Mouse (Mus musculus): Measurements from ENCODE around the gene Fgfr2. TPM values are rescaled to one million over a fixed set of nuclear protein-coding genes. Genes with fewer than 3 reads are reported as not detected.
A peak's percentile ranks its signal among the peaks of the same experiment; 100 is the strongest.
"Not testable (repeated sequence)": the region's sequence is repeated elsewhere in the genome, so short reads cannot be mapped to it uniquely, and the experiment has no call there.

Gene Fgfr2
- polyA plus RNA-seq, 1 experiment from 2014 or later, result 20.3 TPM

DNA sequence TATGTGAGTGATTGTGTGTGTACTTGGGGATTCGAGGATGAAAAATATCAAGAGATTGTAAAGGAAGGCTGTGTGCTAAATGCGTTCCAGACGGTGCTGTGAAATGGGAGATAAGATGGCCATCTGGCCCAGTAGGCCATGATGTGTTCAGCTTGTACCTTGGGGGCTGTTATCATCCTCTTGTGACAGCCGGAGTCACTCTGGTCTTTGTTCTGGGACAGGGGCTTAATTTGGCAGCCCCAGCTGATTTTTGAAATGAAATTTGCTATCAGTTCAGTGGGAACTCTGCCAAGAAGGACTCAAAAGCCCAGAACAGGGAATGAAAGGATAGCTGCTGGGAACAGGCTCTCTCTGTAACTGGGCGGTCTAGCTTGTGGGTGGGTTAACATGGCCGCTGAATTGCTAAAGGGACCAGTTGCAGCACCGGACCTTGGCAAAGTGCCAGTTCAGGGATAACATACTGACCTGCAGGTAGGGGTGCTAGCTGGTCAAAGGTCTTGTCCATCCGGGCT, 2453.7 kb downstream of the Fgfr2 start:
- H3K9me3 ChIP-seq (replicated peaks; ENCODE audit: control insufficient read depth, low read length), result 0 out of 2 replicates have a peak, but pooled peaks cover 9% of the 10 kb centered on the region
- H3K27ac ChIP-seq (ENCODE audit: low read length), result peak overlapping the region; percentile 99
- ATAC-seq (replicated peaks; ENCODE audit: extremely low read depth, insufficient read depth, low FRiP score), result peak; percentile 70
- no peaks in the 10 kb centered on the region for H3K27me3 ChIP-seq (ENCODE audit: control insufficient read depth, insufficient read depth, low read length)
- peak overlapping the region; percentile 59 for H3K9ac ChIP-seq (ENCODE audit: low read length)
- H3K36me3 ChIP-seq (ENCODE audit: control insufficient read depth, insufficient read depth), result peaks cover 14% of the 10 kb centered on the region
- WGBS, result 14% methylated on average over 8 of the region's 8 CpGs
- H3K4me2 ChIP-seq (ENCODE audit: low read depth, low read length), result peak overlapping the region; percentile 52
- peaks cover 63% of the 10 kb centered on the region for H3K4me1 ChIP-seq (ENCODE audit: control insufficient read depth, insufficient read depth, low read length)
- H3K4me3 ChIP-seq (ENCODE audit: low read length), result no peak overlapping the region; the same call in 1 of the 2 replicates

DNA sequence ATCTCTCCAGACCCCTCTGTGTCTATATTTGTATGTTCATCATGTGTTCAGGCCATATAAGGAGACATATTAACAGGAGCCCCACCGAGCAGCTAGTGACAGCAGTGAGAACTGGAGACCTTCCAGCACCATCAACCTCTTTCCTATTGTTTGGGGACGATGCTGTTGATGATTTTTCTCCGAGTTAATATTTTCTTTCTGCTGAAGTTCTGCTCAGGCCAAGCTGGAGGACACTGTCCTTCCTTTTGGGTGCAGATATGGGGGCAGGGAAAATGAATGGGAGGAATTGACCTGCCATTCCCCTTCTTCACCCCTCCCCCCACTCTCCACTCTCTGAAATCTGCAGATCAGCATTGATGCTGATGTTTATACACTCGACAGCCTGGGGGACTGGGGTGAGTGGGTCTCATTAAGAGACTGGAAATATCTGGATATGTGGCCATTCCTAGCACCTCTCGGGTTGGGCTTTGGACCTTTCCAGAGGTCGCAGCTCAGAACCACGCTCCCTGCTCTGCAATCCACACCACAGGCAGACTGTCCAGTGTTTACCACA, 2454.3 kb downstream of the Fgfr2 start:
- H3K4me2 ChIP-seq (ENCODE audit: low read depth, low read length), result peak overlapping the region; percentile 52
- H3K4me1 ChIP-seq (ENCODE audit: control insufficient read depth, insufficient read depth, low read length), result peaks cover 58% of the 10 kb centered on the region
- H3K9ac ChIP-seq (ENCODE audit: low read length), result peak overlapping the region; percentile 59
- H3K4me3 ChIP-seq (ENCODE audit: low read length), result no peak overlapping the region; the same call in 1 of the 2 replicates
- H3K9me3 ChIP-seq (replicated peaks; ENCODE audit: control insufficient read depth, low read length), result 0 out of 2 replicates have a peak, but pooled peaks cover 10% of the 10 kb centered on the region
- peak overlapping the region; percentile 99 for H3K27ac ChIP-seq (ENCODE audit: low read length)
- ATAC-seq (replicated peaks; ENCODE audit: extremely low read depth, insufficient read depth, low FRiP score), result peak; percentile 67
- no peaks in the 10 kb centered on the region for H3K27me3 ChIP-seq (ENCODE audit: control insufficient read depth, insufficient read depth, low read length)
- H3K36me3 ChIP-seq (ENCODE audit: control insufficient read depth, insufficient read depth), result peaks cover 16% of the 10 kb centered on the region
- 17% methylated on average over 7 of the region's 7 CpGs for WGBS

- H3K27ac ChIP-seq (ENCODE audit: low read length), result peak overlapping the region; percentile 99
- H3K4me1 ChIP-seq (ENCODE audit: control insufficient read depth, insufficient read depth, low read length), result peaks cover 51% of the 10 kb centered on the region
- not testable (repeated sequence) for H3K4me3 ChIP-seq (ENCODE audit: low read length); H3K27me3 ChIP-seq (ENCODE audit: control insufficient read depth, insufficient read depth, low read length); H3K4me2 ChIP-seq (ENCODE audit: low read depth, low read length); ATAC-seq (replicated peaks; ENCODE audit: extremely low read depth, insufficient read depth, low FRiP score)
- 0 out of 2 replicates have a peak, but pooled peaks cover 13% of the 10 kb centered on the region for H3K9me3 ChIP-seq (replicated peaks; ENCODE audit: control insufficient read depth, low read length)
- peaks cover 24% of the 10 kb centered on the region for H3K36me3 ChIP-seq (ENCODE audit: control insufficient read depth, insufficient read depth)
- 67% methylated on average over 1 of the region's 1 CpGs for WGBS
- 0 out of 2 replicates have a peak overlapping the region, but pooled peaks have one; percentile 17 for H3K9ac ChIP-seq (ENCODE audit: low read length)
Measured at GRCm38 (mm10) chr7:130668013-130668412, 2455.1 kb downstream of the Fgfr2 start.

GRCm38 (mm10) chr7:130665358-130665757, 2457.8 kb downstream of the Fgfr2 start:
- Histone ChIP-seq H3K27me3 (ENCODE audit: control insufficient read depth, insufficient read depth, low read length) (no peaks in the 10 kb centered on the region), H3K9me3 (replicated peaks; ENCODE audit: control insufficient read depth, low read length) (0 out of 2 replicates have a peak, but pooled peaks cover 13% of the 10 kb centered on the region), H3K4me2 (ENCODE audit: low read depth, low read length) (no peak overlapping the region), H3K36me3 (ENCODE audit: control insufficient read depth, insufficient read depth) (peaks cover 25% of the 10 kb centered on the region), H3K27ac (ENCODE audit: low read length) (no peak overlapping the region), H3K4me1 (ENCODE audit: control insufficient read depth, insufficient read depth, low read length) (peaks cover 39% of the 10 kb centered on the region), H3K4me3 (ENCODE audit: low read length) (no peak overlapping the region), H3K9ac (ENCODE audit: low read length) (no peak overlapping the region)
- ATAC-seq (replicated peaks; ENCODE audit: extremely low read depth, insufficient read depth, low FRiP score), result no peak
- 83% methylated on average over 9 of the region's 9 CpGs for WGBS

DNA sequence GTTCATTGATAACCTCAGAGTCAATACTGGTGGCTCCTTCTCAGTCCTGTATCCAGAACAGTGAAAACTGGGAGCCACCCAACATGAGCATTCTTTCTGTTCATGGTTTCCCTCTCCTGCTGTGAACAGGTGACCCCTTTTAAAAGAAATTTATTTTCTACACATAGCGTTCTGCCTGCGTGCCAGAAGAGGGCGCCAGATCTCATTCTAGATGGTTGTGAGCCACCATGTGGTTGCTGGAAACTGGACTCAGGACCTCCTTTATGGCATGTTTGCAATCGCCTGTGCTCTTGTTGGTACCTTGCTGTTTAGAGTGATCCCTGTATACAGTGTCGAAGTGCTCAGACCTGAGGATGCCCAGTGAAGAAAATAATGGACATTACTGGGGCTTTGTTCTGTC, 2458.5 kb downstream of the Fgfr2 start:
- Histone ChIP-seq H3K36me3 (ENCODE audit: control insufficient read depth, insufficient read depth) (peaks cover 28% of the 10 kb centered on the region), H3K4me1 (ENCODE audit: control insufficient read depth, insufficient read depth, low read length) (peaks cover 37% of the 10 kb centered on the region), H3K4me2 (ENCODE audit: low read depth, low read length) (no peak overlapping the region), H3K4me3 (ENCODE audit: low read length) (no peak overlapping the region), H3K27me3 (ENCODE audit: control insufficient read depth, insufficient read depth, low read length) (no peaks in the 10 kb centered on the region), H3K27ac (ENCODE audit: low read length) (no peak overlapping the region), H3K9ac (ENCODE audit: low read length) (no peak overlapping the region), H3K9me3 (replicated peaks; ENCODE audit: control insufficient read depth, low read length) (0 out of 2 replicates have a peak, but pooled peaks cover 13% of the 10 kb centered on the region)
- no peak for ATAC-seq (replicated peaks; ENCODE audit: extremely low read depth, insufficient read depth, low FRiP score)
- 92% methylated on average over 5 of the region's 5 CpGs for WGBS

DNA sequence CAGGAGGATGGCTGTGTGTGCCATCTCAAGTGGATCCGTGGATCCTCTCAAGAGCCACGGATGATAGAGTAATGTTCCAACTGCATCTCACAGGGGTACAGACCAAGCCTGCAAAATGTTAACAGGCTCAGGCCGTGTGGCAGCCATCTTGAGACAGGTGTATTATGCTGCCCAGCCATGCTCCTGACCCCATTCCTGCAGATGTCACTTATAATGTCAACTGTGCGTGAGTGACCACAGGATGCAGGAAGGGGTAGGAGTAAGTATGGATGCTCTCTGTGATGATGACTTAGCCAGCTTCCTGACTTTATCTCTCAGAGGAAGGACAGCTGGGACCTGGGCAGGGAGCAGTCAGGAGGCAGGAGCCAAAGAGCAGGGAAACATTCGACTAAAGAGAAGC, 2459.1 kb downstream of the Fgfr2 start:
- Histone ChIP-seq H3K27me3 (ENCODE audit: control insufficient read depth, insufficient read depth, low read length) (no peaks in the 10 kb centered on the region), H3K9me3 (replicated peaks; ENCODE audit: control insufficient read depth, low read length) (0 out of 2 replicates have a peak, but pooled peaks cover 13% of the 10 kb centered on the region), H3K27ac (ENCODE audit: low read length) (no peak overlapping the region), H3K4me2 (ENCODE audit: low read depth, low read length) (no peak overlapping the region), H3K4me3 (ENCODE audit: low read length) (no peak overlapping the region), H3K9ac (ENCODE audit: low read length) (no peak overlapping the region), H3K4me1 (ENCODE audit: control insufficient read depth, insufficient read depth, low read length) (peaks cover 31% of the 10 kb centered on the region), H3K36me3 (ENCODE audit: control insufficient read depth, insufficient read depth) (peaks cover 30% of the 10 kb centered on the region)
- ATAC-seq (replicated peaks; ENCODE audit: extremely low read depth, insufficient read depth, low FRiP score), result no peak
- WGBS, result 89% methylated on average over 5 of the region's 5 CpGs

DNA sequence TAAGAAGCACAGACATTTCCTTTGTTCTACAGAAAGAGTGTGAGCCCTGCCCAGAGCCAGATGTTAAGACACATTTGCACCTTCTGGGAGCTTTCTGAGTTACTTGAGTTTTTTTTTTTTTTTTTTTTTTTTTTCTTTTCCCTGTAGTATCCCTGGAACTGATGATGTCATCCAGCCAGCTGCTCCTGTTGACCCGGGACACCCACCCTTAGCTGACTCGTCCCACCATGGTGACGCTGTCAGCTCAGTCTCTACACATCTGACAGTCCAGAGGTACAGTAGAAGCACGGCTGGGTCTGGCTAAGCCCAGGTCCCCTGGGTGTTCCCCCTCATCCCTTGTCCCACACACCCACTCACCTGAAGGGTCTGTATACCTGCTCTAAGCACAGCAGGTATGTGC, 2460.3 kb downstream of the Fgfr2 start:
- Histone ChIP-seq H3K27me3 (ENCODE audit: control insufficient read depth, insufficient read depth, low read length) (no peaks in the 10 kb centered on the region), H3K9ac (ENCODE audit: low read length) (no peak overlapping the region), H3K36me3 (ENCODE audit: control insufficient read depth, insufficient read depth) (peaks cover 30% of the 10 kb centered on the region), H3K4me2 (ENCODE audit: low read depth, low read length) (no peak overlapping the region), H3K9me3 (replicated peaks; ENCODE audit: control insufficient read depth, low read length) (0 out of 2 replicates have a peak, but pooled peaks cover 13% of the 10 kb centered on the region), H3K27ac (ENCODE audit: low read length) (peak overlapping the region; percentile 14; the same call in 1 of the 2 replicates), H3K4me1 (ENCODE audit: control insufficient read depth, insufficient read depth, low read length) (peaks cover 23% of the 10 kb centered on the region), H3K4me3 (ENCODE audit: low read length) (no peak overlapping the region)
- ATAC-seq (replicated peaks; ENCODE audit: extremely low read depth, insufficient read depth, low FRiP score), result no peak
- 66% methylated on average over 4 of the region's 4 CpGs for WGBS

- Histone ChIP-seq H3K9me3 (replicated peaks; ENCODE audit: control insufficient read depth, low read length) (0 out of 2 replicates have a peak, but pooled peaks cover 13% of the 10 kb centered on the region), H3K4me3 (ENCODE audit: low read length) (no peak overlapping the region), H3K27me3 (ENCODE audit: control insufficient read depth, insufficient read depth, low read length) (no peaks in the 10 kb centered on the region), H3K27ac (ENCODE audit: low read length) (peak overlapping the region; percentile 55), H3K36me3 (ENCODE audit: control insufficient read depth, insufficient read depth) (peaks cover 30% of the 10 kb centered on the region), H3K9ac (ENCODE audit: low read length) (no peak overlapping the region), H3K4me2 (ENCODE audit: low read depth, low read length) (no peak overlapping the region), H3K4me1 (ENCODE audit: control insufficient read depth, insufficient read depth, low read length) (peaks cover 26% of the 10 kb centered on the region)
- 0 out of 2 replicates have a peak, but pooled peaks have one; percentile 10 for ATAC-seq (replicated peaks; ENCODE audit: extremely low read depth, insufficient read depth, low FRiP score)
- 78% methylated on average over 5 of the region's 5 CpGs for WGBS
Measured at GRCm38 (mm10) chr7:130662250-130662649, 2460.9 kb downstream of the Fgfr2 start.

- Histone ChIP-seq H3K36me3 (ENCODE audit: control insufficient read depth, insufficient read depth) (peaks cover 15% of the 10 kb centered on the region), H3K4me3 (ENCODE audit: low read length) (no peak overlapping the region), H3K27me3 (ENCODE audit: control insufficient read depth, insufficient read depth, low read length) (no peaks in the 10 kb centered on the region), H3K4me2 (ENCODE audit: low read depth, low read length) (no peak overlapping the region), H3K9ac (ENCODE audit: low read length) (no peak overlapping the region), H3K4me1 (ENCODE audit: control insufficient read depth, insufficient read depth, low read length) (peaks cover 55% of the 10 kb centered on the region), H3K27ac (ENCODE audit: low read length) (no peak overlapping the region), H3K9me3 (replicated peaks; ENCODE audit: control insufficient read depth, low read length) (0 out of 2 replicates have a peak, but pooled peaks cover 4% of the 10 kb centered on the region)
- WGBS, result 84% methylated on average over 5 of the region's 5 CpGs
- no peak for ATAC-seq (replicated peaks; ENCODE audit: extremely low read depth, insufficient read depth, low FRiP score)
Measured at GRCm38 (mm10) chr7:130659129-130659528, 2464.0 kb downstream of the Fgfr2 start.
